Mouse (Mus musculus) cerebellum, adult 2 months (tissue): ENCODE measurements around the gene Syt8. TPM values are rescaled to one million over a fixed set of nuclear protein-coding genes. Genes with fewer than 3 reads are reported as not detected.

Experiments
- DNase-seq, 2 experiments: peaks; one replicate each; pipeline ENCODE4 v3.0.0; 2021
- H3K27ac ChIP-seq: fragments of 200-500 bp; 2 replicates; pipeline ENCODE4 v1.5.1; 2012; ENCODE audit warnings: low read length, control low read depth, inconsistent platforms; ENCODE audit not compliant: insufficient read depth
- H3K27me3 ChIP-seq: fragments of 200-500 bp; 2 replicates; pipeline ENCODE4 v1.6.1; 2012; ENCODE audit warnings: inconsistent platforms, mild to moderate bottlenecking, low read length, moderate library complexity; ENCODE audit not compliant: control insufficient read depth, insufficient read depth
- H3K4me1 ChIP-seq: fragments of 200-500 bp; 2 replicates; pipeline ENCODE4 v1.6.1; 2011; ENCODE audit warnings: low read length; ENCODE audit not compliant: control insufficient read depth, insufficient read depth
- H3K4me3 ChIP-seq: fragments of 200-500 bp; replicated peaks from 2 replicates; pipeline ENCODE3; 2011; ENCODE audit warnings: mild to moderate bottlenecking, low read depth, low read length, control low read depth; ENCODE audit not compliant: insufficient read depth
- CTCF ChIP-seq: fragments of 200-500 bp; IDR thresholded peaks from 2 replicates; pipeline ENCODE4 v1.5.1; 2011; ENCODE audit warnings: low read depth, mild to moderate bottlenecking, control low read depth, low read length, moderate library complexity, borderline replicate concordance; ENCODE audit not compliant: insufficient read depth
- POLR2A ChIP-seq: fragments of 200-500 bp; IDR thresholded peaks from 2 replicates; pipeline ENCODE4 v1.6.1; 2011; ENCODE audit warnings: low read length, control low read depth, borderline replicate concordance; ENCODE audit not compliant: insufficient read depth
- WGBS: fragments of 180-500 bp; shearing (Covaris S2); methylation state at CpG from one replicate; pipeline ENCODE4 v1.1.7; 2018; 5-methylcytosine and 5-hydroxymethylcytosine counted together
- polyA plus RNA-seq: library from polyadenylated mRNA; depleted of rRNA; stranded (reverse); fragments of >200 nt; gene quantifications from 2 replicates; pipeline ENCODE4 v1.2.3, GENCODE M21; 2012

The Syt8 gene
- polyA plus RNA-seq, 1 experiment, result not detected

DNA sequence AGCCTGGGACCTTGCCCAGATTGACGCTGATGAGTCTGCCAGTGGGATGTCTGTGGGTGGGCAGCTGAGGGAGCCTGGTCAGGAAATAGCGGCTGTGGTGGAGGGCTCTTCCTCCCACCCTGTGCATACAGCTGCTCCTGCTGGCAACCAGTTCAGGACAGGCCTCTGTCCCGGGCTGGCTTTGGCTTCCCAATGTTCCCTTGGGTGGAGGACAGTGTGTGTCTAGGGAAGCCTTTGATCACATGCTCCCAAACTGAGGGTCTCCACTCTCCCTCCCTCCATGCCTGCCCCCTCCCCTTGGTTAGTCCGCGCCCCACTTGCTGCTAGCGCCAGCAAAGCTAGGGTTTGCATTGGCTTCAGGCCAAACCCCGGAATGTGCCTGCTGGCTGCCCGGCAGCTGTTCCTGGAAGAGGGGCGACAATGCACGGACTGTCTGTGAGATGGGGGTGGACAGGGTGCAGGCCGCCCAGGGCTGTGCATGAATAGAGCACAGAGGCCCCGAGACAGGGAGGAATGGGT lies 4.4 kb upstream of the Syt8 start:
- no peak overlapping the region for H3K27ac ChIP-seq
- DNase-seq, result no peak
- H3K27me3 ChIP-seq, result no peaks in the 10 kb centered on the region
- WGBS, result 31% methylated on average over 12 of the region's 12 CpGs
- no peak for TF ChIP-seq POLR2A
- no peak for TF ChIP-seq CTCF
- H3K4me3 ChIP-seq, result no peak overlapping the region
- peaks cover 5% of the 10 kb centered on the region; the same call in 1 of the 2 replicates for H3K4me1 ChIP-seq

DNA sequence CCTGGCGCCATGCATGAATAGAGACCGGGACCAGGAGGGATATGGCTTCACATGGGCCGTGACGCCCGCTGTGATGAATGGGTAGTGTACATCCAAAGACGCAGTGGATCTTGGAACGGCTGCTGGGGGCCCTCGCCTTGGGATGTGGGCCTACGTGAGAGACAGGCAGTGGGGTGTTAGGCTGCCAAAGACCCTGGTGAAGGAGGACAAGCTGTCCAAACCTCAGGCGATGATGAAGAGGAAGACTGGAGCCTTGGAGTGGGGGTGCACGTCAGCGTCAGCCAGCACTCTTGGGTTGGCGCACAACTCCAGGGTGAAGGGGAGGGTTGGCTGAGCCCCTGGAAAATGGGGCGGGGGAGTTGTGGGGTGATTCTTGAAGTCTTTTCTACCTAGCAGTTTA lies 3.5 kb upstream of the Syt8 start:
- H3K4me1 ChIP-seq, result peaks cover 5% of the 10 kb centered on the region; the same call in 1 of the 2 replicates
- DNase-seq, result no peak
- H3K27ac ChIP-seq, result no peak overlapping the region
- WGBS, result 74% methylated on average over 14 of the region's 14 CpGs
- no peak for TF ChIP-seq POLR2A
- TF ChIP-seq CTCF, result no peak
- H3K27me3 ChIP-seq, result no peaks in the 10 kb centered on the region
- H3K4me3 ChIP-seq, result no peak overlapping the region

DNA sequence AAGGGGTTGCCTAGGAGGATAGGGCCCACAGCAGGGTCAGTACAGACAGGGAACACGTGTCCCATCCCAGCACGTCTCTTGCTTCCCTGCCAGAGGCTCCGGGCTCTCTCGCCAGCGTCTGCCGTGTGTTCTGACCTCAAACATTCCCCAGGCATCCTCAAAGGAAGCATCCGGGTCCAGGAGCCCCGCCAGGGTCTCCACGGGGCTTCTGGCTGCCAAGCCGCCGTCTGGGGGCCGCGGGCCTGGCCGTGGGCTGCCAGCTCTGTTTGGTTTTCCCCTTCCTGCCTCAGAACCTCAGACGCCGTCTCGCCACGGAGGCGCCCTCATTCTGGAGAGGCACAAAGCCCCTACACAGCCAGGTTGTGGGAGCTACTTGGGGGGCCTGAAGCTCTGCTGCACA lies 1.0 kb upstream of the Syt8 start:
- TF ChIP-seq CTCF (no peak), POLR2A (no peak)
- H3K27ac ChIP-seq, result no peak overlapping the region
- peaks cover 5% of the 10 kb centered on the region; the same call in 1 of the 2 replicates for H3K4me1 ChIP-seq
- H3K4me3 ChIP-seq, result no peak overlapping the region
- WGBS, result 7% methylated on average over 19 of the region's 19 CpGs
- H3K27me3 ChIP-seq, result no peaks in the 10 kb centered on the region
- DNase-seq, result peak in 1 of 2 experiments; percentile 41

DNA sequence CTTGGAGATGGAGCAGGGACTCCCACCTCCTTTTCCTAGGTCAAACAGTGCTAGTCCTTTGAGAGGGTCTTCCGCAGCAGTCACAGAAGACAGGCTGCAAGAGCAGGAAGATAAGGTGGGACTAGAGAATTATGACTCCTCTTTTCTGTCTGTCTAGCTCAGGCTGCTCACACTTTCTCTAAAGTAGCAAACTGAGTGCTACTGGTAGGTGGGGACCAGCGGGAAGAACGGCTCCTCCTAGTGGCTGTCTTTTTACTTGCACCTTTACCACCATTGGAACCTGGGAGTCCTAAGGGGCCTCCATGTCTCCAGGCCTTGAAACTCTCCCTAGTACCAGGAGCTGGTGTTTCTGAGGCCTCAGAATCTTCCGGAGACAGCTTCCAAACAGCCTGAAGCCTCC lies 874 bp downstream of the Syt8 start:
- TF ChIP-seq CTCF (peak; percentile 85), POLR2A (no peak)
- H3K4me3 ChIP-seq, result no peak overlapping the region
- no peaks in the 10 kb centered on the region for H3K27me3 ChIP-seq
- DNase-seq, result peak; percentile 65 to 68
- 37% methylated on average over 4 of the region's 4 CpGs for WGBS
- no peak overlapping the region for H3K27ac ChIP-seq
- peaks cover 13% of the 10 kb centered on the region for H3K4me1 ChIP-seq

DNA sequence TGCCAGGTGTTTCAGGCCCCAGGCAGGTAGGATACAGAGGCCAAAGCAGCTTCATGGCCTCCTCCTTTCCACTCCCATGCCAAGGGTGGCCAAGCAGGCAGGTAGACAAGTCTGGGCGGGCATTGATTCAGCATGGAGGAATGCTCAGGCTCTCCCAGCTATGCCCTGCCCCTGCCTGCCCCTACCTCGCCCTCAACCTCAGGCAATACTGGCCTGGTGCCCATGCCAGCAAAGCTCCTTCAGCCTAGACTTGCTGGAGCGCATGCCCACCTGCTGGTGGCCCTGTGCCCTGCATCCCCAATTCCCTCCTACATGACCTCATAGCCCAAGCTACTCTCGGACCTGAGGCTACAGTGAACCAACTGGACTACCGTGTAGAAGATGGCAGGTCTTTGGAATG lies 2.7 kb downstream of the Syt8 start:
- TF ChIP-seq POLR2A (no peak), CTCF (0 out of 2 replicates have a peak, but pooled peaks have one; percentile 6)
- Histone ChIP-seq H3K4me3 (no peak overlapping the region), H3K27me3 (no peaks in the 10 kb centered on the region), H3K27ac (no peak overlapping the region), H3K4me1 (peaks cover 13% of the 10 kb centered on the region)
- DNase-seq, result peak in 1 of 2 experiments; percentile 21
- 87% methylated on average over 5 of the region's 5 CpGs for WGBS

DNA sequence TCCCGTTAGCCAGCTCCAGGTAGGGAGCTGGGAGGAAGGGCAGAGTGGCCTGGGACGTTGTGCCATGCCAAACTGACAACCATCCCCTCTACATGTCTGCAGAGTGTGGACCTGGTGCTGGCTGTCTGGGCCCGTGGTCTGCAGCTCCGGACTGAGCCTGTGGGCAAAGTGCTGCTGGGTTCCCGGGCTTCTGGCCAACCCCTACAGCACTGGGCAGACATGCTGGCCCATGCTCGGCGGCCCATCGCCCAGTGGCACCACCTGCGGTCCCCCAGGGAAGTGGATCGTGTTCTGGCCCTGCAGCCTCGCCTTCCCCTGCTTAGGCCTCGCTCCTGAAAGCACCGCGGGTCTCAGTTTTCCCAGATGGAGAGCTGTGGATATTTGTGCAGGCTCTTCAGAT lies 5.3 kb downstream of the Syt8 start:
- no peak for TF ChIP-seq POLR2A
- TF ChIP-seq CTCF, result no peak; the same call in 1 of the 2 replicates
- 24% methylated on average over 14 of the region's 14 CpGs for WGBS
- Histone ChIP-seq H3K4me1 (peaks cover 9% of the 10 kb centered on the region), H3K27ac (no peak overlapping the region), H3K27me3 (no peaks in the 10 kb centered on the region), H3K4me3 (no peak overlapping the region)
- DNase-seq, result peak; percentile 53 to 56

DNA sequence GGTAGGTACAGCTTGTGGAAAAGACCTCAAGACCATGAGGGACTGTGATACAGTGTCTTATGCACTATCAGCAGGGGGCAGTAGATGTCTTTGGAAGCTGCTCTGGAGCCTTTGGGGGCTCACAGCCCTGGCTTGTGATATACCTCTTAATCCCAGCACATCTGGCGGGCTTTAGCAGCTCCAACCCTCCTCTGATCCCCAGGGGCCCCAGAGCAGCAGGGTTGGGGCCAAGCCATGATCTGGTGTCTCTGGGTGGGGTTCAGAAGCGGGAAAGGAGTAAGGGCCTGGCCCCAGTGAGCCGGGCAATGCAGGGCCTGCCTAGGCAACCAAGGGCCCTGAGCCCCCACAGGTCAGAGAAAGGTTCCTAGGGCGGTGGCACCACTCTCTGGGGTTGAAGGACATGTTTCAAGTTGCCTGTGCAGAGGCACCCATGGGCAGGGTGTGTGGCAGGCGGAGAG lies 6.0 kb downstream of the Syt8 start:
- Histone ChIP-seq H3K4me3 (no peak overlapping the region), H3K4me1 (peaks cover 9% of the 10 kb centered on the region), H3K27me3 (no peaks in the 10 kb centered on the region), H3K27ac (no peak overlapping the region)
- peak; percentile 57 for TF ChIP-seq CTCF
- no peak for TF ChIP-seq POLR2A
- 89% methylated on average over 5 of the region's 5 CpGs for WGBS
- DNase-seq, result no peak

DNA sequence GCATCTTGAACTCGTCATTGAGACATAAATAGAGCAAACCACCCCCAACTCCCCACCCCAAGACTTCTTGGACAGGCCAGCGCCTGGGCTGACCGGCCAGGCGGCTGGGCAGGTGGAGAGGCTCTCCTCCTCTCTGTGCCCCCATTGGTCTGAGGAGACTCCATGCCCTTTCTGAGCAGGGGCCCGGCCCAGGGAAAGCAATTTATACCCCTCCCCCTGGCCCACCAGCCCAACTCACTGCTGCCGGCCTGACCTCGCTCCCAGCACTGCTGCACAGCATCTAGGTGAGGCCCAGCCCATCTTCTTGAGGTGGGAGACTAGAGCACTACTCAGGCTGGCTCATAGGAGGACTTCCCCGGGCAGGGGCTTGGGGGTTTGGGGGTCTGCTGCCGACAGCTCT lies 6.9 kb downstream of the Syt8 start, which contains the start of gene Tnni2:
Gene Tnni2, plus strand, starts transcription at position 224 of the 400 bp plus-strand sequence.
- no peak within 1 kb of the TSS for H3K27ac ChIP-seq
- TF ChIP-seq CTCF (no peak), POLR2A (no peak)
- H3K4me1 ChIP-seq, result peaks cover 9% of the 10 kb centered on the region
- 88% methylated on average over 9 of the region's 9 CpGs for WGBS
- H3K27me3 ChIP-seq, result no peaks in the 10 kb centered on the region
- no peak for DNase-seq
- H3K4me3 ChIP-seq, result no peak within 1 kb of the TSS
